Mouse (Mus musculus) subcutaneous adipose tissue, adult 2 months (tissue): ENCODE measurements around the gene Fkbp3. TPM values are rescaled to one million over a fixed set of nuclear protein-coding genes. Genes with fewer than 3 reads are reported as not detected.

ENCODE experiments used
- polyA plus RNA-seq: library from polyadenylated mRNA; depleted of rRNA; stranded (reverse); fragments of >200 nt; gene quantifications from 2 replicates; pipeline ENCODE4 v1.2.3, GENCODE M21; 2012; ENCODE audit warnings: low replicate concordance; rRNA removed

Fkbp3 gene
- 26.1 and 35.1 TPM in 2 replicates for polyA plus RNA-seq

GRCm38 (mm10) chr12:65073611-65074178 is at the start of gene Fkbp3:
Gene Fkbp3, minus strand, starts transcription at chr12:65074007.

GRCm38 (mm10) chr12:65075085-65075732 is 1.4 kb upstream of the Fkbp3 start, which contains the start of gene Fancm:
Gene Fancm, plus strand, starts transcription at chr12:65075603.

GRCm38 (mm10) chr12:65036190-65036870 is 37.5 kb downstream of the Fkbp3 start, which contains the start of gene Prpf39:
Gene Prpf39, plus strand, starts transcription at chr12:65036333.

Other genes with a start within 250 kb of the Fkbp3 start
- gene Gm527, start 156.1 kb downstream of the Fkbp3 start, polyA plus RNA-seq, result 1.3 and 2.1 TPM in 2 replicates
- gene Klhl28, start 108.5 kb downstream of the Fkbp3 start, polyA plus RNA-seq, result 3.0 and 4.2 TPM in 2 replicates
- 4.4 and 7.6 TPM in 2 replicates for gene Togaram1, start 108.2 kb downstream of the Fkbp3 start, polyA plus RNA-seq
- 9.7 and 17.0 TPM in 2 replicates for gene Prpf39, start 37.7 kb downstream of the Fkbp3 start, polyA plus RNA-seq
- 2.6 and 2.8 TPM in 2 replicates for gene Fancm, start 1.6 kb upstream of the Fkbp3 start, polyA plus RNA-seq
- 0.06 and 0.85 TPM in 2 replicates for gene Mis18bp1, start 98.6 kb upstream of the Fkbp3 start, polyA plus RNA-seq
- gene Wdr20rt, start 151.5 kb upstream of the Fkbp3 start, polyA plus RNA-seq, result not detected in 2 replicates